Mouse (Mus musculus): ENCODE measurements at regions not wholly inside any gene's neighbourhood (a gene's known extent, or its start where the extent isn't known, plus 50 kb on each side); places are given as distances from the start of the nearest gene placed in this dataset.

DNA sequence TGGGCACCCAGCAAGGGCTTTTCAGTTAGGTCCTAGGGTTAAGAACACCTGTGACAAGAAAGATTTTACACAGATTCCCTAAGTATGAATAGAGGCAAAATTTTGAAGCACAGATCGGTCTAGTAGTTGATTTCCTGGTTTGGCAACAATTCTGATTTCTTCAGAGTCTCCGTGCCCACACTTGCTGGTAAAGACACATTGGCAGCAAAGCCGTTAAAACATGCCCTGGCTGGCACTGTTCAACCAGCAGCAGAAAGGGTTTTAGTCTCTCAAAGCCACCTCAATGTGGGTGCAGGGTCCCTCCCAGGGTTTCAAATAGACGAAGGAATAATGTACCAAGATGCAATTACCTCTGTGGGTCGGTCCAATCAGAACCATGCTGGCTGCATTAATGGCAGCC lies 218.9 kb upstream of the Map3k1 start:
- no peak for TF ChIP-seq CTCF (IDR thresholded peaks at IDR 0.05; ENCODE audit: low read depth, low read length)
- TF ChIP-seq POLR2AphosphoS5 (IDR thresholded peaks at IDR 0.05; ENCODE audit: insufficient replicate concordance, low read depth, low read length) = no peak
- no peak for TF ChIP-seq GATA2 (IDR thresholded peaks at IDR 0.05; ENCODE audit: borderline replicate concordance, low read depth, low read length)
- H3K36me3 ChIP-seq (replicated peaks) = no peaks in the 10 kb centered on the region
- no peaks in the 10 kb centered on the region for H3K4me1 ChIP-seq (ENCODE audit: insufficient read depth, low read depth, low read length)
- H3K4me3 ChIP-seq (ENCODE audit: low read depth, low read length) = no peak overlapping the region
- no peak for DNase-seq (ENCODE audit: low spot score)
- peaks cover 23% of the 10 kb centered on the region for H3K27me3 ChIP-seq (ENCODE audit: insufficient read depth, low read length)
- ATAC-seq (ENCODE audit: extremely low read depth, insufficient number of reproducible peaks, low FRiP score, poor library complexity, severe bottlenecking) = no peak
- H3K9me3 ChIP-seq (replicated peaks) = no peaks in the 10 kb centered on the region

DNA sequence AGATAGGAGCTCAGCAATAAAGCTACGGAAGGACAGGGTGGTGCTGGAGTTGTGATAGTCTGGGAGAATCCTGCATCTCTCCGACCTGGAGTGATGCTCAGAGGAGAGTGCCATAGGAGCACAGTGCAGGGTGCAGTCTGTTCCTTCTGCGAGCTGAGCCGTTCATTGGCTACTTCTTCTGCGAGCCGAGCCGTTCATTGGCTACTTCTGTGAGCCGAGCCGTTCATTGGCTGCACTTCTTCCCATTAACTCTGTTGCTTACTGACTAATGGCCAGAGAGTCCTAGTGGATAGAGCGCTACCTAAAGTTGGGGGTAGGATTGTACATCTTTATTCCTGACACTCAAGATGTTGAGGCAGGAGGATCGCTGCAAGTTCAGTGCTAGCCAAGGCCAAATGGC lies 222.3 kb upstream of the Map3k1 start:
- no peak for ATAC-seq (ENCODE audit: extremely low read depth, insufficient number of reproducible peaks, low FRiP score, poor library complexity, severe bottlenecking)

DNA sequence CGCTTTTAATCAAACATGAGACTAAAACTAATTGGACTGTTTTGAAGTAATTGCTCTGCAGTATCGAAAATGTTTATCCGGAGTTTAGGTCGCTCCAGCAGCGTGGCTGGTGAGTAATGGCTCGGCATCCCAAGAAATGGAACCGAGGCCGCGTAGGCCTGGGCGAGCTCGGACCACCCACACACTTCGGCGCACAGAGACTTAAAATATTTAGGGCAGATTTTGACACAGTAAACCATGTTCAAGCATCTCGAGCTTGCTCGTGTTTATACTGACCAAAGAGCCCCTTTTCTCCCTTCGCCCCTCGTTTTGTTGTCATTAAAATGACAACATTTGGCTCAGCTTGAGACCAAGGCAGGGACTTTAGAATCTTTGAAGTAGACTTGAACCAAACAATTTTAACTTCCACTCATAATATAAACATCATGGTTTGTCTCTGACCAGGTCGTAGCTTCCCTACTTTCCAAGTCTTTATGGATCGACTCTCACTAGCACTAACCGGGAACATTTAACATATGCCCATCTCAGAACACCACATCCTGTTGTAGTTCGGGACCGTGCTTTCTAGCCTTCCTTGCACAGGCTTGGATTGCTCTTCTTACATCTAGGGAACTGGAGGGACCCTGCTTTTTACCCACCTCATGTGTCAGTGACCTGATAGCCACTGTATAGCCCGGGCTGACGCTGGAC lies 223.0 kb upstream of the Map3k1 start:
- TF ChIP-seq GATA1 (IDR thresholded peaks at IDR 0.05; ENCODE audit: borderline replicate concordance, low read length) (no peak), GATA2 (IDR thresholded peaks at IDR 0.05; ENCODE audit: borderline replicate concordance, low read depth, low read length) (no peak), CTCF (IDR thresholded peaks at IDR 0.05; ENCODE audit: low read depth, low read length) (no peak), TAL1 (conservative IDR thresholded peaks at IDR 0.05; ENCODE audit: low read depth, low read length) (no peak), POLR2AphosphoS5 (IDR thresholded peaks at IDR 0.05; ENCODE audit: insufficient replicate concordance, low read depth, low read length) (no peak)
- Histone ChIP-seq H3K4me1 (ENCODE audit: insufficient read depth, low read depth, low read length) (no peaks in the 10 kb centered on the region), H3K9me3 (replicated peaks) (no peaks in the 10 kb centered on the region), H3K4me3 (ENCODE audit: low read depth, low read length) (no peak overlapping the region), H3K36me3 (replicated peaks) (no peaks in the 10 kb centered on the region), H3K27me3 (ENCODE audit: insufficient read depth, low read length) (peaks cover 18% of the 10 kb centered on the region)
- ATAC-seq (ENCODE audit: extremely low read depth, insufficient number of reproducible peaks, low FRiP score, poor library complexity, severe bottlenecking) (no peak), DNase-seq (ENCODE audit: low spot score) (no peak)

More for the DNA sequence above, 222.3 kb upstream of the Map3k1 start:
- Histone ChIP-seq H3K27me3 (ENCODE audit: insufficient read depth, low read length) (peaks cover 16% of the 10 kb centered on the region), H3K36me3 (replicated peaks) (no peaks in the 10 kb centered on the region), H3K4me3 (ENCODE audit: low read depth, low read length) (no peak overlapping the region), H3K4me1 (ENCODE audit: insufficient read depth, low read depth, low read length) (no peaks in the 10 kb centered on the region), H3K9me3 (replicated peaks) (no peaks in the 10 kb centered on the region)
- TF ChIP-seq GATA2 (IDR thresholded peaks at IDR 0.05; ENCODE audit: borderline replicate concordance, low read depth, low read length) = no peak
- TF ChIP-seq CTCF (IDR thresholded peaks at IDR 0.05; ENCODE audit: low read depth, low read length) = no peak
- no peak for TF ChIP-seq TAL1 (conservative IDR thresholded peaks at IDR 0.05; ENCODE audit: low read depth, low read length)
- TF ChIP-seq POLR2AphosphoS5 (IDR thresholded peaks at IDR 0.05; ENCODE audit: insufficient replicate concordance, low read depth, low read length) = no peak
- no peak for TF ChIP-seq GATA1 (IDR thresholded peaks at IDR 0.05; ENCODE audit: borderline replicate concordance, low read length)
- DNase-seq (ENCODE audit: low spot score) = no peak

DNA sequence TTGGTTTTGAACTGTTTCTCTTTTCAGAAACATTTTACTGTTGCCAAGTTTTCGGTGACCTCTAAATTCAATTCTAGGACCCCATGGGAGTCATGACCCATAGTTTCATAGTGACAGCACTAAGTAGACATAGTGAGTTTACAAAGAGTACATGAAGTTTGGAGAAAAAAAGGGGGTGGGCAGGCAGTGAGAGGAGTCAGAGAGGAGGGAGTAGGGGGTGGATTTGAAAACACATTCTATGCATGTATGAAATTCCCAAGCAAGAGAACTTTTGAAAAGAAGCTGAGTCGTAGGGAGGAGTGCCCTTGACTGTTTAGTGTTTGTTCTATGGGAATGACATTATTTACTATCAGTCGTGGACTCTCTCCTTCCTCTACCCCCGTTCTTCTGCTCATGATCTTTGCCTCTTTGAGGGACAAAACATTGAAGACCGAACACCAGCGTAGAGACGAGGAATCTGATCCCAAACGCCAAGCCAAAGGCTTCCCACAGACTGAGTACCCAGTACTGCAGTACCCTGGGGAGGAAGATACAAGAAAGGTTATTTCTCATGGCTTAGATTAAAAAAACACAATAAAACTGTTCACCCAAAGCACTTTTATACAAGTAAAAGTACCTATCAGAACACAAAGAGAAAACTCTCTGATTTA lies 229.1 kb upstream of the Map3k1 start:
- H3K27me3 ChIP-seq (ENCODE audit: insufficient read depth, low read length) = peaks cover 15% of the 10 kb centered on the region
- TF ChIP-seq GATA2 (IDR thresholded peaks at IDR 0.05; ENCODE audit: borderline replicate concordance, low read depth, low read length) = no peak
- no peak for TF ChIP-seq CTCF (IDR thresholded peaks at IDR 0.05; ENCODE audit: low read depth, low read length)
- TF ChIP-seq POLR2AphosphoS5 (IDR thresholded peaks at IDR 0.05; ENCODE audit: insufficient replicate concordance, low read depth, low read length) = no peak
- no peak for TF ChIP-seq GATA1 (IDR thresholded peaks at IDR 0.05; ENCODE audit: borderline replicate concordance, low read length)
- no peak for TF ChIP-seq TAL1 (conservative IDR thresholded peaks at IDR 0.05; ENCODE audit: low read depth, low read length)
- H3K9me3 ChIP-seq (replicated peaks) = no peaks in the 10 kb centered on the region
- H3K4me3 ChIP-seq (ENCODE audit: low read depth, low read length) = no peak overlapping the region
- no peaks in the 10 kb centered on the region for H3K4me1 ChIP-seq (ENCODE audit: insufficient read depth, low read depth, low read length)
- no peaks in the 10 kb centered on the region for H3K36me3 ChIP-seq (replicated peaks)
- ATAC-seq (ENCODE audit: extremely low read depth, insufficient number of reproducible peaks, low FRiP score, poor library complexity, severe bottlenecking) = no peak
- DNase-seq (ENCODE audit: low spot score) = no peak

DNA sequence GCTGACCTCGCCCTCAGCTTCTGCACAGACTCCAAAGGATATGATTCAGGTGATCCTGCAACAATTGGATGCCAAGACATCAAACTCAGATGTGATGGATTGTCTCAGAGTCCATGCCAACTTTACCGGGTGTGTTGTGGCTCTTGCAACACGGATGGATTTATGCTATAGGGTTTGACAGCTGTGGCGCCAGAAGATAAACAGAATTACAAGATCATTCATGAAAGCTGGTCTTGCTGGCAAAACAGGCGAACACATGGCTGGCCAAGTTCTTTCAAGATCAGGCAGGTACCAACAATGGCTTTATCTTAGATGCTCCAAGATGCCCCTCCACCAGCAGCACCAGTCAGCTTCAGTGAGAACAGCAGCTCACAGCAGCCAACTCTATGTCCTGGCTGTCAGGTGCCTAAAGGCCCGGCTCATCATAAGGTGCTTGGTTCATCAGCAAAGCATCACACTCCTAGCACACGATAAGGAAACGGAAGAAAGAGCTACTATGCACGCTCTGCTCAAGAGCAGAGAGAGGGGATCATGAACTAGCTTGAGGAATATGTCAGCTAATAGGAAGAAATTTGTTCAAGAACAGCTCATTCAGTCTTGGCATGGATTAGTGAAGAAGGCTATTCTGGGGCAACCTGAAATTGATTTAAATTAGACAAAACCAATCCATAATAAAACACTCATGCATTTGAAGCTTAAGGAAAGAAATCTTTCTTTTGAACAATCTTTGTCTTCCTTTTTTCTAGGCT lies 229.9 kb upstream of the Map3k1 start:
- H3K4me1 ChIP-seq (ENCODE audit: insufficient read depth, low read depth, low read length) = no peaks in the 10 kb centered on the region
- TF ChIP-seq CTCF (IDR thresholded peaks at IDR 0.05; ENCODE audit: low read depth, low read length) (no peak), POLR2AphosphoS5 (IDR thresholded peaks at IDR 0.05; ENCODE audit: insufficient replicate concordance, low read depth, low read length) (no peak), GATA2 (IDR thresholded peaks at IDR 0.05; ENCODE audit: borderline replicate concordance, low read depth, low read length) (no peak), TAL1 (conservative IDR thresholded peaks at IDR 0.05; ENCODE audit: low read depth, low read length) (no peak), GATA1 (IDR thresholded peaks at IDR 0.05; ENCODE audit: borderline replicate concordance, low read length) (no peak)

More for the DNA sequence above, 229.9 kb upstream of the Map3k1 start:
- ATAC-seq (ENCODE audit: extremely low read depth, insufficient number of reproducible peaks, low FRiP score, poor library complexity, severe bottlenecking) = no peak
- Histone ChIP-seq H3K4me3 (ENCODE audit: low read depth, low read length) (no peak overlapping the region), H3K36me3 (replicated peaks) (no peaks in the 10 kb centered on the region), H3K27me3 (ENCODE audit: insufficient read depth, low read length) (peaks cover 21% of the 10 kb centered on the region), H3K9me3 (replicated peaks) (no peaks in the 10 kb centered on the region)
- DNase-seq (ENCODE audit: low spot score) = no peak

All from G1E (cell line).